24 mouse cellular contexts compared by ENCODE assay signal in the genomic region with DNA sequence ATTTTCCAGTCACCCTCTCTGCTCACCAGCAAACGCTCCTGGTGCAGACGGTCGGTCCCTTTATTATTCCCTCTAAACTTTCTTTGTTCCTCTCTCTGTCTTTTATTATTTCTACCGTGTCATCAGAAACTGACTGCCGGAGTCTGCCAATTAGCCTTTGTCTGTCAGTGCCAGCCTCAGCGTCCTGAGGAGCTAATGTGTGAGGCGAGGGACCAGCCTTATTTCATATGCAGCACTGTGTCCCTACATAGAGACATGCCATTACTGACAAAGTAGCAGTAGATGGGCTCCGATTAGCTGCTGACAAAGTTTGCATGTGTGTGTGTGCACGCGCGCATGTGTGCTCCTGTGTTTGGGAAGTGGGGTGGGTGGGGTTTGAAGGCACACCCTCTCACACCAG.
DNase-seq lines count a peak whose midpoint lies in the region; ATAC-seq lines count a peak whose summit lies in the region.
"Had no signal": no experiment of that assay in that cellular context is flagged by ENCODE, and none has a peak within 500 bp of the region (broad histone marks: within the 10 kb centered on the region; RNA-seq: fewer than 3 reads in every experiment).

No protein-coding gene starts in this region.

- H3K4me3 ChIP-seq in forebrain, embryonic 12.5 days (replicated peaks), result no peak overlapping the region
- H3K4me3 ChIP-seq in forebrain, embryonic 11.5 days (ENCODE audit: low read depth, low read length), result no peak overlapping the region
- no peak overlapping the region for H3K4me3 ChIP-seq in forebrain, embryonic 14.5 days (ENCODE audit: low read depth, low read length)
- no peak overlapping the region for H3K4me3 ChIP-seq in hindbrain, embryonic 16.5 days (ENCODE audit: low read length)
- H3K4me3 ChIP-seq in midbrain, embryonic 14.5 days (replicated peaks; ENCODE audit: low read depth, low read length), result no peak overlapping the region
- H3K4me3 ChIP-seq: heart, adult 2 months; heart, embryonic 15.5 days; kidney, embryonic 15.5 days; lung, embryonic 15.5 days had no signal

- no peak for DNase-seq in forebrain, embryonic 11.5 days (ENCODE audit: low spot score)
- peak; percentile 56 for DNase-seq in forebrain, embryonic 14.5 days (ENCODE audit: low spot score)
- peak; percentile 66 for DNase-seq in midbrain, embryonic 14.5 days
- DNase-seq in adrenal gland, adult 2 months, result no peak
- no peak for DNase-seq in right cerebral cortex, adult 2 months (ENCODE audit: low spot score in 2 of 2)
- no peak for DNase-seq in left cerebral cortex, adult 18-20 months (ENCODE audit: low spot score in 2 of 2)
- DNase-seq: adrenal gland, postnatal 36 days; cerebellum, adult 18-20 months; gastrocnemius, postnatal 25 days; heart, adult 2 months; heart, postnatal 4 days; kidney, postnatal 4 days; layer of hippocampus, adult 9-11 months; right cerebral cortex, postnatal 25 days; thymus, adult 2 months had no signal

- H3K9ac ChIP-seq in forebrain, embryonic 12.5 days, result no peak overlapping the region
- no peak overlapping the region for H3K9ac ChIP-seq in forebrain, embryonic 11.5 days (ENCODE audit: low read length)
- H3K9ac ChIP-seq in forebrain, embryonic 14.5 days (ENCODE audit: low read length), result 0 out of 2 replicates have a peak overlapping the region, but pooled peaks have one; percentile 2
- H3K9ac ChIP-seq in hindbrain, embryonic 16.5 days (ENCODE audit: low read depth, low read length), result no peak overlapping the region
- peak overlapping the region; percentile 29; the same call in 1 of the 2 replicates for H3K9ac ChIP-seq in midbrain, embryonic 14.5 days (replicated peaks; ENCODE audit: low read length)
- H3K9ac ChIP-seq: heart, embryonic 15.5 days; kidney, embryonic 15.5 days; liver, embryonic 14.5 days; lung, embryonic 15.5 days had no signal

- 29% methylated on average over 11 of the region's 11 CpGs for WGBS in forebrain, embryonic 12.5 days
- 48% methylated on average over 11 of the region's 11 CpGs for WGBS in forebrain, embryonic 11.5 days
- 24% methylated on average over 11 of the region's 11 CpGs for WGBS in forebrain, embryonic 14.5 days
- 35% methylated on average over 11 of the region's 11 CpGs for WGBS in hindbrain, embryonic 16.5 days
- whole genome bisulfite sequencing in midbrain, embryonic 14.5 days, result 35% methylated on average over 11 of the region's 11 CpGs

- peaks cover 4% of the 10 kb centered on the region; the same call in 1 of the 2 replicates for H3K9me3 ChIP-seq in forebrain, embryonic 12.5 days
- H3K9me3 ChIP-seq in forebrain, embryonic 11.5 days (ENCODE audit: control insufficient read depth, low read length), result peaks cover 3% of the 10 kb centered on the region
- H3K9me3 ChIP-seq in forebrain, embryonic 14.5 days (replicated peaks; ENCODE audit: control insufficient read depth, low read length), result no peaks in the 10 kb centered on the region
- 0 out of 2 replicates have a peak, but pooled peaks cover 2% of the 10 kb centered on the region for H3K9me3 ChIP-seq in hindbrain, embryonic 16.5 days (ENCODE audit: control insufficient read depth, low read length)
- H3K9me3 ChIP-seq in midbrain, embryonic 14.5 days (ENCODE audit: control insufficient read depth, low read length), result no peaks in the 10 kb centered on the region
- H3K9me3 ChIP-seq: heart, embryonic 15.5 days had no signal

- no peaks in the 10 kb centered on the region for H3K27me3 ChIP-seq in forebrain, embryonic 12.5 days
- H3K27me3 ChIP-seq in forebrain, embryonic 11.5 days (ENCODE audit: control insufficient read depth, insufficient read depth, low read length), result no peaks in the 10 kb centered on the region
- H3K27me3 ChIP-seq in forebrain, embryonic 14.5 days (replicated peaks; ENCODE audit: control insufficient read depth, insufficient read depth, low read length), result no peaks in the 10 kb centered on the region
- no peaks in the 10 kb centered on the region for H3K27me3 ChIP-seq in hindbrain, embryonic 16.5 days (replicated peaks; ENCODE audit: control insufficient read depth, insufficient read depth, low read length)
- H3K27me3 ChIP-seq in midbrain, embryonic 14.5 days (ENCODE audit: control insufficient read depth, insufficient read depth, low read length), result no peaks in the 10 kb centered on the region
- H3K27me3 ChIP-seq: heart, embryonic 15.5 days; kidney, embryonic 15.5 days; lung, embryonic 15.5 days had no signal

- no peaks in the 10 kb centered on the region for H3K36me3 ChIP-seq in forebrain, embryonic 12.5 days (replicated peaks)
- no peaks in the 10 kb centered on the region for H3K36me3 ChIP-seq in forebrain, embryonic 11.5 days (ENCODE audit: control insufficient read depth, insufficient read depth, low read length)
- no peaks in the 10 kb centered on the region for H3K36me3 ChIP-seq in forebrain, embryonic 14.5 days (ENCODE audit: control insufficient read depth, insufficient read depth, low read length)
- 0 out of 2 replicates have a peak, but pooled peaks cover 3% of the 10 kb centered on the region for H3K36me3 ChIP-seq in hindbrain, embryonic 16.5 days (ENCODE audit: control insufficient read depth, insufficient read depth, low read length)
- no peaks in the 10 kb centered on the region for H3K36me3 ChIP-seq in midbrain, embryonic 14.5 days (ENCODE audit: control insufficient read depth, insufficient read depth, low read length)
- H3K36me3 ChIP-seq: G1E; heart, embryonic 15.5 days; kidney, embryonic 15.5 days; lung, embryonic 15.5 days had no signal

- no peak overlapping the region for H3K4me2 ChIP-seq in forebrain, embryonic 12.5 days
- H3K4me2 ChIP-seq in forebrain, embryonic 11.5 days (ENCODE audit: low read depth, low read length, severe bottlenecking), result no peak overlapping the region
- peak overlapping the region; percentile 10; the same call in 1 of the 2 replicates for H3K4me2 ChIP-seq in forebrain, embryonic 14.5 days (ENCODE audit: low read length)
- H3K4me2 ChIP-seq in hindbrain, embryonic 16.5 days (ENCODE audit: low read length), result peak overlapping the region; percentile 25
- peak overlapping the region; percentile 29 for H3K4me2 ChIP-seq in midbrain, embryonic 14.5 days (ENCODE audit: low read length)
- H3K4me2 ChIP-seq: heart, embryonic 15.5 days; kidney, embryonic 15.5 days; lung, embryonic 15.5 days had no signal

- ATAC-seq in forebrain, embryonic 12.5 days (ENCODE audit: low FRiP score), result no peak
- no peak; the same call in 1 of the 2 replicates for ATAC-seq in forebrain, embryonic 11.5 days (replicated peaks; ENCODE audit: low FRiP score)
- ATAC-seq in forebrain, embryonic 14.5 days, result peak; percentile 61; the same call in 1 of the 2 replicates
- no peak for ATAC-seq in hindbrain, embryonic 16.5 days
- 0 out of 2 replicates have a peak, but pooled peaks have one; percentile 66 for ATAC-seq in midbrain, embryonic 14.5 days (ENCODE audit: low FRiP score, low TSS enrichment)
- ATAC-seq: intestine, postnatal 0 days had no signal

- peaks cover 23% of the 10 kb centered on the region for H3K4me1 ChIP-seq in forebrain, embryonic 12.5 days
- H3K4me1 ChIP-seq in forebrain, embryonic 11.5 days (replicated peaks; ENCODE audit: control insufficient read depth, insufficient read depth, low read length), result peaks cover 3% of the 10 kb centered on the region
- H3K4me1 ChIP-seq in forebrain, embryonic 14.5 days (ENCODE audit: control insufficient read depth, insufficient read depth, low read length), result peaks cover 5% of the 10 kb centered on the region; the same call in 1 of the 2 replicates
- H3K4me1 ChIP-seq in hindbrain, embryonic 16.5 days (ENCODE audit: control insufficient read depth, insufficient read depth, low read depth, low read length), result no peaks in the 10 kb centered on the region
- H3K4me1 ChIP-seq in midbrain, embryonic 14.5 days (ENCODE audit: control insufficient read depth, insufficient read depth, low read length), result peaks cover 9% of the 10 kb centered on the region; the same call in 1 of the 2 replicates
- H3K4me1 ChIP-seq: heart, embryonic 15.5 days; kidney, embryonic 15.5 days; lung, embryonic 15.5 days had no signal

- H3K27ac ChIP-seq in forebrain, embryonic 12.5 days, result peak overlapping the region; percentile 78
- no peak overlapping the region for H3K27ac ChIP-seq in forebrain, embryonic 11.5 days (ENCODE audit: low read depth, low read length)
- 0 out of 2 replicates have a peak overlapping the region, but pooled peaks have one; percentile 10 for H3K27ac ChIP-seq in forebrain, embryonic 14.5 days (ENCODE audit: low read depth, low read length)
- peak overlapping the region; percentile 29; the same call in 1 of the 2 replicates for H3K27ac ChIP-seq in hindbrain, embryonic 16.5 days (ENCODE audit: low read depth, low read length)
- H3K27ac ChIP-seq in midbrain, embryonic 14.5 days (replicated peaks; ENCODE audit: low read depth, low read length), result peak overlapping the region; percentile 79
- H3K27ac ChIP-seq: heart, adult 2 months; heart, embryonic 15.5 days; kidney, embryonic 15.5 days; liver, embryonic 14.5 days; lung, embryonic 15.5 days; macrophage had no signal

Comparison
In these comparisons a context has a peak if more than half of its experiments do, and no peak if none do; other contexts are left out.
1. ATAC-seq: peak in forebrain, embryonic 14.5 days (single experiment) and midbrain, embryonic 14.5 days (single experiment); none in forebrain, embryonic 12.5 days (single experiment), forebrain, embryonic 11.5 days (single experiment) and hindbrain, embryonic 16.5 days (single experiment).
2. H3K4me2 ChIP-seq: peak in forebrain, embryonic 14.5 days (single experiment), hindbrain, embryonic 16.5 days (single experiment) and midbrain, embryonic 14.5 days (single experiment); none in forebrain, embryonic 12.5 days (single experiment) and forebrain, embryonic 11.5 days (single experiment).
3. H3K9ac ChIP-seq: peak in forebrain, embryonic 14.5 days (single experiment) and midbrain, embryonic 14.5 days (single experiment); none in forebrain, embryonic 12.5 days (single experiment), forebrain, embryonic 11.5 days (single experiment) and hindbrain, embryonic 16.5 days (single experiment).
4. DNase-seq: peak in forebrain, embryonic 14.5 days (single experiment) and midbrain, embryonic 14.5 days (single experiment); none in forebrain, embryonic 11.5 days (single experiment), adrenal gland, adult 2 months (single experiment), right cerebral cortex, adult 2 months (0 of 2) and left cerebral cortex, adult 18-20 months (0 of 2).